Mouse (Mus musculus): ENCODE measurements around the gene Otulin.

Otulin gene

DNA sequence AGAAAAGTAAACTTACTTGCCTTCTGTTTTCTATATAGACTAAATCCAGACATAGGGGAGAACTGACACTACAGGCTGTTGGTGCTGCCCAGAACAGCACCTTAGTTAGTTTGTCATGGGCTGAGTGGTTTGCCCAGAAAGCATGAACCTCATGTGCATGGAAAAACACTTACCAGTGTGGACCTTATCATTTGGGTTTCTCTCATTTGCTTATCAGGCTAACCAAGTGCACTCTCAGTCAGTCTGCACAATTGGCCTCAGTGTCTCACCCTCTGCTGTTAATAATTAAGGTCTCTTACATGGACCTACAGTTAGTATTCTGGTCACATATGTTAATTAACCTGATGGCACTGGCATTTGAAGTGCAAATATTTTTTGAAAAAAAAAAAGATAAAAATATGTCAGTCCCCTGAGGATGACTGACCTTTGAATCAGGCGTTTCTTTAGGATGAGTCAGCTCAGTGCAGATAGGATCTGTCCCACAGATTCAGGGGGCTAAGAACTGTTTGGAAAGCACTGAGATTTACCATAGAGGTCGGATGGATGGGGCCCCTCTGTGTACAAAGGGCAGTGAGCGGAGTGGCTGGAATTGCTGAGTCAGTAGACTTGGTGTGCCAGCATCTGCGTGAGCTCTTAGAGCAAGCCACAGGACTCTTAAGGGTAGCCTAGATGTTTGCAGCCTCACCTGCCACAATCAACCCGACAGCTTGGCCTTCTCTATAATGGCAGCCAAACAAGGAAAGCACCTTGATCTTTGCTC lies 124.2 kb downstream of the Otulin start:
- no peak for DNase-seq (ENCODE audit: low spot score in 2 of 2)

- no peak for DNase-seq (ENCODE audit: low spot score in 2 of 2)
Measured at GRCm38 (mm10) chr15:27503801-27504730, 126.4 kb downstream of the Otulin start.

DNA sequence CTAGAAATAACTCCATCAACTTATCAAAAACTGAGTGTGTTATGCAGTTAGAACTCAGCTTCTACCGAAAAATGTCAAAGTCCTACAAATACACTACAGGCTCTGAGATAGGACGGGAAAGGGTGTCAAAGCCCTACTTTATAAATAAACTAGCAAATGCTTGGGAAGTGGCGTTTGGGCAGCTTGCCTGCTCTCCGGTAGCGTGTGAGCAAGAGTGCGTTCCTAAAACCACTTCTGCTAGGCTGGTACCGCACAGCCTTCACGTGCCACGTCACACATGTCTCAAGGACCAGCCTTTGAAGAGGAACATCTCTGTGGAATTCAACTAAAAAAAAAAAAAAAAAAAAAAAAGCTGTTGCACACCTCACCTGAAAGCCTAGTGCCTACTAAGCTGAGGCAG lies 127.3 kb downstream of the Otulin start:
- DNase-seq (ENCODE audit: low spot score in 2 of 2) = no peak

- no peak for DNase-seq (ENCODE audit: low spot score in 2 of 2)
Measured at GRCm38 (mm10) chr15:27502338-27502737, 128.2 kb downstream of the Otulin start.

DNA sequence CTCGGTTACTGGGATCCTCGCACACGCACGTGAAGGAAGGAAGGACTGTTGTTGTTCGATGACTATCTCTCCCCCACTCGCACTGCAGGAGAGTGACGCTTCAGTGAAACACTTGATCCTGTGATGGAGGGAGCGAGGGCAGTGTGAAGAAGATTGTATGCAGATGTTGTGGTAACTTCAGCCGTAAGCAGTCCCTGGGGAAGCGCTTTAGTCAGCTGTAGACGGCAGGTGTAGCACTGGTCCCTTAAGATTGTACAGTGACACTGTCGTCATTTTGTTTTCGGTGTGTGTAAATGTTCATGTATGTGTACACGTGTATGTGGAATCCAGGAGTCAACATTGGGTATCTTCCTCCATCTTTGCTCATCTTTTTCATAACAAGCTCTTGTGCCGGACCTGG lies 130.1 kb downstream of the Otulin start:
- DNase-seq (ENCODE audit: low spot score in 2 of 2) = no peak

DNA sequence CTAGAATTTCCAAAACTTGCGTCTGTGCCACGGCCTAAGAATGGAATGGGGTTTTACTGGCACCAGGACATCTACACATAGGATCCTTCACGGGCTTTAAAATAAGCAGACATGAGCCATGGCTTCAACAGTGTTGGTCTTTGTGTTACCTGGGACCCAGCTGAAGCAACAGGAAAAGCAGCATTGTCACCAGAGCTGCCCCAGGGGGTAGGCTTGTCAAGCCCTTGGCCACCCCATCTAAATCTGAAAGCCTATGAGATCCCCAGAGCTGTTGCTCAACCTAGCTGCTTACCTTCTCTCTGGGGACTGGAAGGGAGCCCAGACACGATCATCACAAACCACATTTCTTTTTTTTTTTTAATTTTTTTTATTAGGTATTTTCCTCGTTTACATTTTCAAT lies 132.4 kb downstream of the Otulin start:
- DNase-seq (ENCODE audit: low spot score in 2 of 2) = no peak

DNA sequence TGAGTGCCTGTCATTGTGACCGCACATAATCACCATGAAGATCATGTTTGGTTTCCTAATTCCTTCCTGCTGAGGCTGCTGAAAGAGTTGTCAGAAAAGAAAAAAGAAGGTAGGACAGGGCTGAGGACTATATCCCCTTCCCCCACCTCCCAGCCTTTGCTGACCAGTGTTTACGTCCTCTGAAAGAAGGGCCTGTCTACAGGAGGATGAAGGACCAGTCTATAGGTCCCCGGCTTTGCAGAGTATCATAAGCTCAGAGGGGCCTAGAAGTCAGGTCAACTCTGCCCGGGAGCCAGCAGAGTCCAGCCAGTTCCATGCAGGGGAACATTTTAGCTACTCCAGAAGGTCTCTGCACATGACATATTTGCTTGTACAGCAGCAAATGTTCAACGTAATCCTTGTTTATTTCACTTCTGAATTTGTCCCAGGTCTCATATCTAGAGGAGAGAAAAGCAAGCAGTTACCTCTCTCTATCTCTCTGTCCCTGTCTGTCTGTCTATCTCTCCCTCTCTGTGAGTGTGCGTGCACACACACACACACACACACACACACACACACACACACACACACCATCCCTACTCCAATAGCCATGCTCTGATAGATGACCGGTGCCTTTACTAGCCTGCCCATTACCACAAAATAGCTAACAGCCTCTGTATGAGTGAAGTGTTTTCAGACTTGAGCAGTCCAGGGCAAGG lies 133.0 kb downstream of the Otulin start:
- no peak for DNase-seq (ENCODE audit: low spot score in 2 of 2)

GRCm38 (mm10) chr15:27496596-27497299 lies 133.7 kb downstream of the Otulin start:
- DNase-seq (ENCODE audit: low spot score in 2 of 2) = no peak

- no peak for DNase-seq (ENCODE audit: low spot score in 2 of 2)
Measured at GRCm38 (mm10) chr15:27495981-27496401, 134.5 kb downstream of the Otulin start.

DNA sequence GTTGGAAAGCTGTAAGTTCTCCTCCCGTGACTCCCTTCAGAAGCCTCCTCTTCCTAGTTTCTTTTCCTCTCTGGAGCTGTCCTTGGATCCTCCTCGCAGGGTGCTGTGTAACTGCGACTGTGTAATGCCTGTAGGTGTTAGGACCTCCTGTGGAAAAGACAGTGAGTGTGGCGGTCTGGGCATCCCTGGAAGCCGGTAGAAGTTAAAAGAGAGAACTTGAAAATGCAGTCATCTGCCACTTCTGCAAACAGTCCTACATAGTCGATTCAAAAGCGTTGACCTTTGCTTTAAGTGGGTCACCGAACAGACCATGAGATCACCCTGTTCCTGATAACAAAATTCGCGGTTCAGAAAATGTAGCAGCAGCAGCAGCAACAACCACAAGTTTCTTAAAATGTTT lies 137.0 kb downstream of the Otulin start:
- no peak for DNase-seq (ENCODE audit: low spot score in 2 of 2)

- DNase-seq (ENCODE audit: low spot score in 2 of 2) = no peak
Measured at GRCm38 (mm10) chr15:27492734-27493133, 137.8 kb downstream of the Otulin start.
